Mouse (Mus musculus) erythroblast, embryonic 14.5 days (primary cell): Measurements from ENCODE around the gene Epo.

ENCODE experiments used
- GATA1 ChIP-seq: IDR thresholded peaks from 2 replicates; pipeline ENCODE4 v1.6.1; 2012; ENCODE audit warnings: low read length, inconsistent platforms, mixed read lengths
- TAL1 ChIP-seq: IDR thresholded peaks from 3 replicates; pipeline ENCODE4 v1.6.1; 2012; ENCODE audit warnings: low read length, inconsistent platforms, mixed read lengths

GRCm38 (mm10) chr5:137570691-137571586 lies 37.9 kb upstream of the Epo start:
- TF ChIP-seq TAL1 (peak; percentile 44; the same call in 2 of the 3 replicates), GATA1 (peak; percentile 79)
